Mouse (Mus musculus) hindbrain, embryonic 12.5 days (tissue): ENCODE data around the gene Taok3. TPM values are rescaled to one million over a fixed set of nuclear protein-coding genes. Genes with fewer than 3 reads are reported as not detected.

Experiments
- ATAC-seq: fragments of 200-750 bp; cut with Nextera tagmentation; 2 replicates; pipeline ENCODE4 v1.8.0; 2017; ENCODE audit warnings: moderate TSS enrichment; ENCODE audit not compliant: low FRiP score
- H3K27ac ChIP-seq: fragments of 300-500 bp; sonication (generic); 2 replicates; pipeline ENCODE4 v1.5.1; 2016; ENCODE audit warnings: mild to moderate bottlenecking
- H3K27me3 ChIP-seq: fragments of 300-500 bp; sonication (generic); 2 replicates; pipeline ENCODE4 v1.6.1; 2016; ENCODE audit warnings: mild to moderate bottlenecking
- H3K36me3 ChIP-seq: fragments of 300-500 bp; sonication (generic); 2 replicates; pipeline ENCODE4 v1.6.1; 2016; ENCODE audit warnings: mild to moderate bottlenecking
- H3K4me1 ChIP-seq: fragments of 300-500 bp; sonication (generic); 2 replicates; pipeline ENCODE4 v1.6.1; 2016
- H3K4me2 ChIP-seq: fragments of 300-500 bp; sonication (generic); replicated peaks from 2 replicates; pipeline ENCODE4 v1.6.1; 2016; ENCODE audit warnings: mild to moderate bottlenecking
- H3K4me3 ChIP-seq: fragments of 300-500 bp; sonication (generic); 2 replicates; pipeline ENCODE4 v1.5.1; 2016; ENCODE audit warnings: mild to moderate bottlenecking
- H3K9ac ChIP-seq: fragments of 300-500 bp; sonication (generic); 2 replicates; pipeline ENCODE4 v1.6.1; 2016; ENCODE audit warnings: mild to moderate bottlenecking, moderate library complexity
- H3K9me3 ChIP-seq: fragments of 300-500 bp; sonication (generic); replicated peaks from 2 replicates; pipeline ENCODE4 v1.6.1; 2016; ENCODE audit warnings: mild to moderate bottlenecking
- WGBS: fragments of 180-500 bp; shearing (Covaris S2); methylation state at CpG from one replicate; pipeline ENCODE4 v1.1.7; 2016; 5-methylcytosine and 5-hydroxymethylcytosine counted together
- polyA plus RNA-seq: library from polyadenylated mRNA; unstranded; fragments of >200 nt; fragmentation: Nextera tagmentation; extraction: Ambion mirVana; gene quantifications from 2 replicates; pipeline ENCODE4 v1.2.1, GENCODE M21; 2016

Taok3 gene
- 30.6 and 31.8 TPM in 2 replicates for polyA plus RNA-seq

GRCm38 (mm10) chr5:117119777-117120488, at the start of gene Taok3:
Gene Taok3 (plus strand): TSS chr5:117120129.
- peak within 1 kb of the TSS; percentile 93 for H3K4me2 ChIP-seq
- H3K4me3 ChIP-seq: peak within 1 kb of the TSS; percentile 70
- WGBS: under 1% methylated on average over 73 of the region's 74 CpGs
- H3K36me3 ChIP-seq: no peaks in the 10 kb centered on the region
- H3K27me3 ChIP-seq: peaks cover 18% of the 10 kb centered on the region
- H3K9ac ChIP-seq: peak within 1 kb of the TSS; percentile 73
- H3K27ac ChIP-seq: peak within 1 kb of the TSS; percentile 48; the same call in 1 of the 2 replicates
- ATAC-seq: peak; percentile 88
- H3K9me3 ChIP-seq: no peaks in the 10 kb centered on the region
- H3K4me1 ChIP-seq: peaks cover 17% of the 10 kb centered on the region

DNA sequence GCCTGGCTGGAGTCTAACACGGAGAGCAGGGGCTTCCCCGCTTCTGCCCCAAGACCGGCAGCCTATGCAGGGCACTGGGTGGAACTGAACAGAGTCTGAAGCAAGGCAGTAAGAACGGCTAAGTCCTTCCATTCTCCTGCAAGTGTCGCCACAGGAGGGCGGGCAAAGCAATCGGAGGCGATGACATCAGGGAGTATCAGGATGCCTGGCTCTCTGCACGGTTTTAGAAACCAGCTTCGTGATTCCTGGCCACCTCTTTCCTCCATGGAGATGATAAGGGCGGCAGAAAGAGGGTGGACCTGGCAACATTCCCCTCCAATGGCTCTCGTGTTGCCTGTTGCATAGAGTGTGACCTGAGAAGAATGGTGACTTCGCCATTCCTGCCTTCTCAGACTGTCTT, 32.2 kb upstream of the Taok3 start:
- no peaks in the 10 kb centered on the region for H3K9me3 ChIP-seq
- H3K9ac ChIP-seq: peak overlapping the region; percentile 27; the same call in 1 of the 2 replicates
- ATAC-seq: no peak
- H3K4me1 ChIP-seq: peaks cover 10% of the 10 kb centered on the region; the same call in 1 of the 2 replicates
- peaks cover 19% of the 10 kb centered on the region for H3K36me3 ChIP-seq
- H3K27ac ChIP-seq: no peak overlapping the region
- 5% methylated on average over 13 of the region's 13 CpGs for WGBS
- peak overlapping the region; percentile 15; the same call in 1 of the 2 replicates for H3K4me3 ChIP-seq
- peak overlapping the region; percentile 36 for H3K4me2 ChIP-seq
- peaks cover 19% of the 10 kb centered on the region for H3K27me3 ChIP-seq

DNA sequence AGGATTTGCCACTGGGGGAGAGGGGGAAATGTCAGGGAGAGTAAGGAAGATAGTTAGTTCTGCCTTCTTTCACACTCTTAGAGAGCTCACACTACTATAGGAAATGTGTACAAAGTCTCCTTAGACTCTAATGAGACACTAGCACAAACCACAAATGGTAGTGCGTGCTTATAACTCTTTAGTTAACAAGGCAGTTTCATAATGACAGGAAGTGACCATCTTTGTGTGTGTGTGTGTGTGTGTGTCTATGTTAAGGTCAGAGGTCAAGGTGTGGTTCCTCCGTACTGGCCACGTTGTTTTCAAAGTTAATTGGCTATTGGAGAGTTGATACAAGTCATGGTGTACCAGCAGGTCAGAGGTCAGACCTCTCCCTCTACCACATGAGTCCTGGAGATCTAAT, 30.8 kb upstream of the Taok3 start:
- no peak for ATAC-seq
- Histone ChIP-seq H3K9ac (no peak overlapping the region), H3K4me3 (no peak overlapping the region), H3K27me3 (peaks cover 19% of the 10 kb centered on the region), H3K9me3 (no peaks in the 10 kb centered on the region), H3K36me3 (peaks cover 34% of the 10 kb centered on the region), H3K4me2 (no peak overlapping the region), H3K4me1 (peaks cover 10% of the 10 kb centered on the region; the same call in 1 of the 2 replicates), H3K27ac (no peak overlapping the region)
- 59% methylated on average over 3 of the region's 3 CpGs for WGBS

GRCm38 (mm10) chr5:117089786-117090185, 30.1 kb upstream of the Taok3 start:
- H3K27ac ChIP-seq: no peak overlapping the region
- no peak overlapping the region for H3K4me2 ChIP-seq
- H3K27me3 ChIP-seq: peaks cover 19% of the 10 kb centered on the region
- H3K9me3 ChIP-seq: no peaks in the 10 kb centered on the region
- WGBS: 35% methylated on average over 5 of the region's 6 CpGs
- no peak for ATAC-seq
- peaks cover 38% of the 10 kb centered on the region for H3K36me3 ChIP-seq
- no peak overlapping the region for H3K9ac ChIP-seq
- H3K4me3 ChIP-seq: no peak overlapping the region
- H3K4me1 ChIP-seq: peaks cover 10% of the 10 kb centered on the region; the same call in 1 of the 2 replicates

GRCm38 (mm10) chr5:117094431-117094830, 25.5 kb upstream of the Taok3 start:
- no peak for ATAC-seq
- H3K36me3 ChIP-seq: peaks cover 62% of the 10 kb centered on the region

GRCm38 (mm10) chr5:117096716-117097115, 23.2 kb upstream of the Taok3 start:
- H3K27me3 ChIP-seq: no peaks in the 10 kb centered on the region
- 52% methylated on average over 3 of the region's 3 CpGs for WGBS
- no peak overlapping the region for H3K27ac ChIP-seq
- H3K36me3 ChIP-seq: peaks cover 74% of the 10 kb centered on the region
- H3K9me3 ChIP-seq: no peaks in the 10 kb centered on the region
- H3K4me2 ChIP-seq: no peak overlapping the region
- H3K4me3 ChIP-seq: no peak overlapping the region
- no peak overlapping the region for H3K9ac ChIP-seq
- ATAC-seq: no peak
- no peaks in the 10 kb centered on the region for H3K4me1 ChIP-seq

More at GRCm38 (mm10) chr5:117094431-117094830, 25.5 kb upstream of the Taok3 start:
- Histone ChIP-seq H3K4me1 (no peaks in the 10 kb centered on the region), H3K4me3 (no peak overlapping the region), H3K27me3 (0 out of 2 replicates have a peak, but pooled peaks cover under 1% of the 10 kb centered on the region), H3K9me3 (no peaks in the 10 kb centered on the region), H3K27ac (no peak overlapping the region), H3K4me2 (no peak overlapping the region), H3K9ac (no peak overlapping the region)
- 52% methylated on average over 7 of the region's 7 CpGs for WGBS

GRCm38 (mm10) chr5:117099008-117099407, 20.9 kb upstream of the Taok3 start:
- H3K36me3 ChIP-seq: peaks cover 74% of the 10 kb centered on the region
- WGBS: 89% methylated on average over 5 of the region's 5 CpGs

GRCm38 (mm10) chr5:117099742-117100141, 20.2 kb upstream of the Taok3 start:
- ATAC-seq: no peak

More at GRCm38 (mm10) chr5:117099008-117099407, 20.9 kb upstream of the Taok3 start:
- no peaks in the 10 kb centered on the region for H3K9me3 ChIP-seq
- no peak overlapping the region for H3K27ac ChIP-seq
- no peaks in the 10 kb centered on the region for H3K27me3 ChIP-seq
- H3K4me1 ChIP-seq: no peaks in the 10 kb centered on the region
- no peak for ATAC-seq
- H3K4me3 ChIP-seq: no peak overlapping the region
- H3K4me2 ChIP-seq: no peak overlapping the region
- H3K9ac ChIP-seq: no peak overlapping the region

GRCm38 (mm10) chr5:117103194-117103929, 16.6 kb upstream of the Taok3 start:
- no peaks in the 10 kb centered on the region for H3K4me1 ChIP-seq
- no peak overlapping the region for H3K4me3 ChIP-seq
- no peak overlapping the region for H3K9ac ChIP-seq
- H3K36me3 ChIP-seq: peaks cover 97% of the 10 kb centered on the region
- no peaks in the 10 kb centered on the region for H3K9me3 ChIP-seq
- no peak for ATAC-seq
- H3K27me3 ChIP-seq: no peaks in the 10 kb centered on the region
- no peak overlapping the region for H3K27ac ChIP-seq
- WGBS: 93% methylated on average over 20 of the region's 20 CpGs
- no peak overlapping the region for H3K4me2 ChIP-seq

More at GRCm38 (mm10) chr5:117099742-117100141, 20.2 kb upstream of the Taok3 start:
- WGBS: 85% methylated on average over 11 of the region's 11 CpGs
- peaks cover 75% of the 10 kb centered on the region for H3K36me3 ChIP-seq
- H3K9ac ChIP-seq: no peak overlapping the region
- H3K4me3 ChIP-seq: no peak overlapping the region
- H3K27me3 ChIP-seq: no peaks in the 10 kb centered on the region
- H3K27ac ChIP-seq: no peak overlapping the region
- no peak overlapping the region for H3K4me2 ChIP-seq
- H3K4me1 ChIP-seq: no peaks in the 10 kb centered on the region
- H3K9me3 ChIP-seq: no peaks in the 10 kb centered on the region

- H3K4me2 ChIP-seq: no peak overlapping the region
- H3K27me3 ChIP-seq: no peaks in the 10 kb centered on the region
- H3K36me3 ChIP-seq: peaks cover 98% of the 10 kb centered on the region
- WGBS: 95% methylated on average over 12 of the region's 12 CpGs
- H3K27ac ChIP-seq: no peak overlapping the region
- no peaks in the 10 kb centered on the region for H3K9me3 ChIP-seq
- H3K9ac ChIP-seq: no peak overlapping the region
- no peak overlapping the region for H3K4me3 ChIP-seq
- no peak for ATAC-seq
- H3K4me1 ChIP-seq: no peaks in the 10 kb centered on the region
Measured at GRCm38 (mm10) chr5:117104329-117104728, 15.6 kb upstream of the Taok3 start.

GRCm38 (mm10) chr5:117105761-117106160, 14.2 kb upstream of the Taok3 start:
- H3K27me3 ChIP-seq: no peaks in the 10 kb centered on the region
- peak overlapping the region; percentile 30; the same call in 1 of the 2 replicates for H3K27ac ChIP-seq
- H3K4me2 ChIP-seq: no peak overlapping the region
- ATAC-seq: no peak
- H3K36me3 ChIP-seq: peaks cover 97% of the 10 kb centered on the region
- H3K9me3 ChIP-seq: no peaks in the 10 kb centered on the region
- no peak overlapping the region for H3K9ac ChIP-seq
- WGBS: 84% methylated on average over 9 of the region's 9 CpGs
- no peak overlapping the region for H3K4me3 ChIP-seq
- no peaks in the 10 kb centered on the region for H3K4me1 ChIP-seq

- Histone ChIP-seq H3K36me3 (peaks cover 93% of the 10 kb centered on the region), H3K27me3 (no peaks in the 10 kb centered on the region), H3K4me3 (no peak overlapping the region), H3K4me2 (no peak overlapping the region), H3K4me1 (no peaks in the 10 kb centered on the region), H3K27ac (no peak overlapping the region), H3K9me3 (no peaks in the 10 kb centered on the region), H3K9ac (no peak overlapping the region)
- WGBS: 94% methylated on average over 13 of the region's 13 CpGs
- no peak for ATAC-seq
Measured at GRCm38 (mm10) chr5:117108292-117108691, 11.6 kb upstream of the Taok3 start.
